Mouse (Mus musculus): ENCODE results near the gene 4931406C07Rik.

DNA sequence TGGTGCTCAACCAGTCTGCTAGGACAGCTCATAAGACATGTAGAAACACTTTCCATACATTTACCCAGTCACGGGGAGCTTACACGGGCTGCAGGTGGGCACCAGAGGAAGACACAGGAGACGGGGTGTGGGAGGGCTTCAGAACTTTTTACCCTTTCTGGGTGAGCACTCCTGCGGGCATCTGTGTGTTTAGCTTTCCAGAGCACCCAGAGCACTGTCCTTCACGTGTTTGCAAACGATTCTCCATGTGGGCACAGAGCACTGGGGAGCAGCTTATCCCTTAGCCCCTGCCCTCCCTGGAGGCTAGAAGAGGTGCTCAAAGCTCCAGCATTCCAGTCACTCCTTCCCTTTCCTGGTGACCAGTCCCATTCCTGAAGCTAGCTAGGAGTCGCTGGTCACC, 51.7 kb downstream of the 4931406C07Rik start:
- TF ChIP-seq POLR2A (IDR thresholded peaks at IDR 0.05; ENCODE audit: control insufficient read depth, extremely low read depth, insufficient read depth, low read length, poor library complexity) (no peak), CTCF (IDR thresholded peaks at IDR 0.05; ENCODE audit: borderline replicate concordance, control insufficient read depth, extremely low read depth, insufficient read depth, low read length, poor library complexity) (no peak)
